Mouse (Mus musculus) midbrain, embryonic 13.5 days (tissue): ENCODE data around the gene Naif1. TPM values are rescaled to one million over a fixed set of nuclear protein-coding genes. Genes with fewer than 3 reads are reported as not detected.

Experiments
- ATAC-seq: fragments of 200-750 bp; cut with Nextera tagmentation; 2 replicates; pipeline ENCODE4 v1.8.0; 2017; ENCODE audit warnings: mild to moderate bottlenecking, moderate TSS enrichment, moderate library complexity
- H3K27ac ChIP-seq: fragments of 300-500 bp; sonication (generic); 2 replicates; pipeline ENCODE4 v1.5.1; 2015; ENCODE audit warnings: inconsistent platforms, mild to moderate bottlenecking, moderate library complexity
- H3K27me3 ChIP-seq: fragments of 300-500 bp; sonication (generic); 2 replicates; pipeline ENCODE4 v1.6.1; 2015; ENCODE audit warnings: mild to moderate bottlenecking, inconsistent platforms
- H3K36me3 ChIP-seq: fragments of 300-500 bp; sonication (generic); 2 replicates; pipeline ENCODE4 v1.6.1; 2015; ENCODE audit warnings: mild to moderate bottlenecking, inconsistent platforms
- H3K4me1 ChIP-seq: fragments of 300-500 bp; sonication (generic); replicated peaks from 2 replicates; pipeline ENCODE4 v1.6.1; 2015; ENCODE audit warnings: inconsistent platforms
- H3K4me2 ChIP-seq: fragments of 300-500 bp; sonication (generic); replicated peaks from 2 replicates; pipeline ENCODE4 v1.6.1; 2015; ENCODE audit warnings: moderate library complexity, mild to moderate bottlenecking, inconsistent platforms
- H3K4me3 ChIP-seq: fragments of 300-500 bp; sonication (generic); replicated peaks from 2 replicates; pipeline ENCODE4 v1.5.1; 2015; ENCODE audit warnings: mild to moderate bottlenecking, inconsistent platforms
- H3K9ac ChIP-seq: fragments of 300-500 bp; sonication (generic); replicated peaks from 2 replicates; pipeline ENCODE4 v1.6.1; 2015; ENCODE audit warnings: mild to moderate bottlenecking, inconsistent platforms
- H3K9me3 ChIP-seq: fragments of 300-500 bp; sonication (generic); 2 replicates; pipeline ENCODE4 v1.6.1; 2016; ENCODE audit warnings: mild to moderate bottlenecking, inconsistent platforms
- WGBS: fragments of 180-500 bp; shearing (Covaris S2); methylation state at CpG from one replicate; pipeline ENCODE4 v1.1.7; 2015; 5-methylcytosine and 5-hydroxymethylcytosine counted together
- polyA plus RNA-seq: library from polyadenylated mRNA; unstranded; fragments of >200 nt; fragmentation: Nextera tagmentation; extraction: Ambion mirVana; gene quantifications from 2 replicates; pipeline ENCODE4 v1.2.1, GENCODE M21; 2015

Naif1 gene
- polyA plus RNA-seq, 1 experiment from 2014 or later = 6.1 TPM

GRCm38 (mm10) chr2:32492661-32493060 lies 42.4 kb downstream of the Naif1 start:
- H3K4me1 ChIP-seq = no peaks in the 10 kb centered on the region
- H3K9me3 ChIP-seq = no peaks in the 10 kb centered on the region
- H3K27me3 ChIP-seq = no peaks in the 10 kb centered on the region
- H3K4me3 ChIP-seq = no peak overlapping the region
- H3K9ac ChIP-seq = no peak overlapping the region
- H3K36me3 ChIP-seq = no peaks in the 10 kb centered on the region
- H3K4me2 ChIP-seq = no peak overlapping the region
- 69% methylated on average over 2 of the region's 2 CpGs for WGBS
- no peak overlapping the region for H3K27ac ChIP-seq
- no peak for ATAC-seq

GRCm38 (mm10) chr2:32493301-32493701 lies 43.0 kb downstream of the Naif1 start:
- H3K27ac ChIP-seq = no peak overlapping the region
- no peaks in the 10 kb centered on the region for H3K9me3 ChIP-seq
- no peak for ATAC-seq
- 80% methylated on average over 12 of the region's 12 CpGs for WGBS
- no peaks in the 10 kb centered on the region for H3K4me1 ChIP-seq
- no peak overlapping the region for H3K4me2 ChIP-seq
- no peak overlapping the region for H3K9ac ChIP-seq
- H3K4me3 ChIP-seq = no peak overlapping the region
- no peaks in the 10 kb centered on the region for H3K27me3 ChIP-seq
- no peaks in the 10 kb centered on the region for H3K36me3 ChIP-seq

GRCm38 (mm10) chr2:32494522-32494921 lies 44.3 kb downstream of the Naif1 start:
- Histone ChIP-seq H3K9ac (no peak overlapping the region), H3K27me3 (no peaks in the 10 kb centered on the region), H3K4me1 (no peaks in the 10 kb centered on the region), H3K36me3 (no peaks in the 10 kb centered on the region), H3K4me2 (no peak overlapping the region), H3K4me3 (no peak overlapping the region), H3K9me3 (no peaks in the 10 kb centered on the region), H3K27ac (no peak overlapping the region)
- 65% methylated on average over 2 of the region's 2 CpGs for WGBS
- no peak for ATAC-seq

- H3K4me1 ChIP-seq = no peaks in the 10 kb centered on the region
- H3K4me2 ChIP-seq = no peak overlapping the region
- 89% methylated on average over 20 of the region's 20 CpGs for WGBS
- H3K9ac ChIP-seq = no peak overlapping the region
- H3K9me3 ChIP-seq = no peaks in the 10 kb centered on the region
- no peak overlapping the region for H3K27ac ChIP-seq
- H3K27me3 ChIP-seq = no peaks in the 10 kb centered on the region
- ATAC-seq = no peak
- no peaks in the 10 kb centered on the region for H3K36me3 ChIP-seq
- H3K4me3 ChIP-seq = no peak overlapping the region
These were observed 45.0 kb downstream of the Naif1 start for GRCm38 (mm10) chr2:32495185-32495726.

- no peak for ATAC-seq
- no peaks in the 10 kb centered on the region for H3K4me1 ChIP-seq
- WGBS = 69% methylated on average over 5 of the region's 5 CpGs
These were observed 45.9 kb downstream of the Naif1 start for GRCm38 (mm10) chr2:32496190-32496589.

GRCm38 (mm10) chr2:32499365-32499764 lies 49.1 kb downstream of the Naif1 start:
- no peaks in the 10 kb centered on the region for H3K36me3 ChIP-seq

More at GRCm38 (mm10) chr2:32496190-32496589, 45.9 kb downstream of the Naif1 start:
- Histone ChIP-seq H3K27ac (no peak overlapping the region), H3K9me3 (no peaks in the 10 kb centered on the region), H3K9ac (no peak overlapping the region), H3K4me2 (no peak overlapping the region), H3K4me3 (no peak overlapping the region), H3K36me3 (no peaks in the 10 kb centered on the region), H3K27me3 (no peaks in the 10 kb centered on the region)

GRCm38 (mm10) chr2:32500461-32500860 lies 50.2 kb downstream of the Naif1 start:
- Histone ChIP-seq H3K9me3 (no peaks in the 10 kb centered on the region), H3K27me3 (no peaks in the 10 kb centered on the region), H3K4me2 (no peak overlapping the region), H3K36me3 (no peaks in the 10 kb centered on the region), H3K27ac (no peak overlapping the region), H3K4me1 (no peaks in the 10 kb centered on the region), H3K4me3 (no peak overlapping the region), H3K9ac (no peak overlapping the region)
- 80% methylated on average over 5 of the region's 5 CpGs for WGBS
- no peak for ATAC-seq

More at GRCm38 (mm10) chr2:32499365-32499764, 49.1 kb downstream of the Naif1 start:
- no peak for ATAC-seq
- WGBS = 88% methylated on average over 4 of the region's 4 CpGs
- Histone ChIP-seq H3K4me3 (no peak overlapping the region), H3K4me2 (no peak overlapping the region), H3K27ac (no peak overlapping the region), H3K4me1 (no peaks in the 10 kb centered on the region), H3K9me3 (no peaks in the 10 kb centered on the region), H3K27me3 (no peaks in the 10 kb centered on the region), H3K9ac (no peak overlapping the region)

GRCm38 (mm10) chr2:32501754-32502324 lies 51.6 kb downstream of the Naif1 start:
- Histone ChIP-seq H3K27me3 (no peaks in the 10 kb centered on the region), H3K4me2 (no peak overlapping the region), H3K36me3 (no peaks in the 10 kb centered on the region), H3K27ac (no peak overlapping the region), H3K4me3 (no peak overlapping the region), H3K9me3 (no peaks in the 10 kb centered on the region), H3K4me1 (no peaks in the 10 kb centered on the region), H3K9ac (no peak overlapping the region)
- 74% methylated on average over 5 of the region's 5 CpGs for WGBS
- no peak for ATAC-seq

GRCm38 (mm10) chr2:32502843-32503242 lies 52.6 kb downstream of the Naif1 start:
- H3K27ac ChIP-seq = no peak overlapping the region
- no peak overlapping the region for H3K4me3 ChIP-seq
- ATAC-seq = no peak
- no peak overlapping the region for H3K9ac ChIP-seq
- H3K36me3 ChIP-seq = no peaks in the 10 kb centered on the region
- H3K4me2 ChIP-seq = no peak overlapping the region
- WGBS = 90% methylated on average over 12 of the region's 12 CpGs
- H3K9me3 ChIP-seq = no peaks in the 10 kb centered on the region
- H3K4me1 ChIP-seq = no peaks in the 10 kb centered on the region
- H3K27me3 ChIP-seq = no peaks in the 10 kb centered on the region

- 76% methylated on average over 3 of the region's 3 CpGs for WGBS
- H3K27ac ChIP-seq = no peak overlapping the region
- ATAC-seq = no peak
These were observed 53.3 kb downstream of the Naif1 start for GRCm38 (mm10) chr2:32503588-32503987.

GRCm38 (mm10) chr2:32505536-32505935 lies 55.3 kb downstream of the Naif1 start:
- ATAC-seq = no peak
- Histone ChIP-seq H3K27ac (no peak overlapping the region), H3K9me3 (no peaks in the 10 kb centered on the region), H3K4me3 (no peak overlapping the region), H3K4me1 (no peaks in the 10 kb centered on the region), H3K9ac (no peak overlapping the region), H3K27me3 (no peaks in the 10 kb centered on the region), H3K4me2 (no peak overlapping the region), H3K36me3 (no peaks in the 10 kb centered on the region)
- WGBS = 98% methylated on average over 2 of the region's 2 CpGs

More at GRCm38 (mm10) chr2:32503588-32503987, 53.3 kb downstream of the Naif1 start:
- Histone ChIP-seq H3K27me3 (no peaks in the 10 kb centered on the region), H3K36me3 (no peaks in the 10 kb centered on the region), H3K4me2 (no peak overlapping the region), H3K4me1 (no peaks in the 10 kb centered on the region), H3K9me3 (no peaks in the 10 kb centered on the region), H3K4me3 (no peak overlapping the region), H3K9ac (no peak overlapping the region)
